Mouse (Mus musculus) limb, embryonic 13.5 days (tissue): ENCODE measurements around the gene Ank. TPM values are rescaled to one million over a fixed set of nuclear protein-coding genes. Genes with fewer than 3 reads are reported as not detected.

Experiments used
- ATAC-seq: fragments of 200-750 bp; cut with Nextera tagmentation; 2 replicates; pipeline ENCODE4 v1.8.0; 2017; ENCODE audit warnings: low read depth, moderate number of reproducible peaks, moderate TSS enrichment; ENCODE audit not compliant: low FRiP score
- H3K27ac ChIP-seq: fragments of 300-500 bp; sonication (generic); 2 replicates; pipeline ENCODE4 v1.5.1; 2015; ENCODE audit warnings: inconsistent platforms, mild to moderate bottlenecking, moderate library complexity
- H3K27me3 ChIP-seq: fragments of 300-500 bp; sonication (generic); 2 replicates; pipeline ENCODE4 v1.6.1; 2015; ENCODE audit warnings: mild to moderate bottlenecking, inconsistent platforms
- H3K36me3 ChIP-seq: fragments of 300-500 bp; sonication (generic); 2 replicates; pipeline ENCODE4 v1.6.1; 2015; ENCODE audit warnings: inconsistent platforms, mild to moderate bottlenecking, moderate library complexity
- H3K4me1 ChIP-seq: fragments of 300-500 bp; sonication (generic); 2 replicates; pipeline ENCODE4 v1.6.1; 2015; ENCODE audit warnings: inconsistent platforms
- H3K4me2 ChIP-seq: fragments of 300-500 bp; sonication (generic); replicated peaks from 2 replicates; pipeline ENCODE4 v1.6.1; 2015; ENCODE audit warnings: inconsistent platforms, mild to moderate bottlenecking, moderate library complexity
- H3K4me3 ChIP-seq: fragments of 300-500 bp; sonication (generic); 2 replicates; pipeline ENCODE4 v1.5.1; 2015; ENCODE audit warnings: moderate library complexity, mild to moderate bottlenecking, inconsistent platforms
- H3K9ac ChIP-seq: fragments of 300-500 bp; sonication (generic); 2 replicates; pipeline ENCODE4 v1.6.1; 2015; ENCODE audit warnings: mild to moderate bottlenecking, inconsistent platforms
- H3K9me3 ChIP-seq: fragments of 300-500 bp; sonication (generic); 2 replicates; pipeline ENCODE4 v1.6.1; 2016; ENCODE audit warnings: inconsistent platforms
- WGBS: fragments of 180-500 bp; shearing (Covaris S2); methylation state at CpG from one replicate; pipeline ENCODE4 v1.1.7; 2015; 5-methylcytosine and 5-hydroxymethylcytosine counted together
- polyA plus RNA-seq: library from polyadenylated mRNA; unstranded; fragments of >200 nt; fragmentation: Nextera tagmentation; extraction: Ambion mirVana; gene quantifications from 2 replicates; pipeline ENCODE4 v1.2.1, GENCODE M21; 2015

Gene Ank
- polyA plus RNA-seq, 1 experiment from 2014 or later, result 7.0 TPM

- Histone ChIP-seq H3K9me3 (no peaks in the 10 kb centered on the region), H3K9ac (no peak overlapping the region), H3K4me1 (0 out of 2 replicates have a peak, but pooled peaks cover 7% of the 10 kb centered on the region), H3K4me3 (no peak overlapping the region), H3K4me2 (no peak overlapping the region), H3K27me3 (no peaks in the 10 kb centered on the region), H3K36me3 (no peaks in the 10 kb centered on the region), H3K27ac (no peak overlapping the region)
- ATAC-seq, result peak; percentile 48
- 78% methylated on average over 10 of the region's 10 CpGs for WGBS
Observed at GRCm38 (mm10) chr15:27552129-27552700, 85.7 kb downstream of the Ank start.

- WGBS, result 88% methylated on average over 5 of the region's 5 CpGs
- Histone ChIP-seq H3K9me3 (no peaks in the 10 kb centered on the region), H3K4me2 (no peak overlapping the region), H3K4me3 (no peak overlapping the region), H3K27me3 (no peaks in the 10 kb centered on the region), H3K36me3 (no peaks in the 10 kb centered on the region), H3K4me1 (0 out of 2 replicates have a peak, but pooled peaks cover 13% of the 10 kb centered on the region), H3K27ac (no peak overlapping the region), H3K9ac (no peak overlapping the region)
- no peak for ATAC-seq
Observed at GRCm38 (mm10) chr15:27553554-27553953, 87.1 kb downstream of the Ank start.

GRCm38 (mm10) chr15:27558456-27559147 is 92.1 kb downstream of the Ank start:
- no peak overlapping the region for H3K27ac ChIP-seq
- ATAC-seq, result no peak
- 40% methylated on average over 16 of the region's 16 CpGs for WGBS

DNA sequence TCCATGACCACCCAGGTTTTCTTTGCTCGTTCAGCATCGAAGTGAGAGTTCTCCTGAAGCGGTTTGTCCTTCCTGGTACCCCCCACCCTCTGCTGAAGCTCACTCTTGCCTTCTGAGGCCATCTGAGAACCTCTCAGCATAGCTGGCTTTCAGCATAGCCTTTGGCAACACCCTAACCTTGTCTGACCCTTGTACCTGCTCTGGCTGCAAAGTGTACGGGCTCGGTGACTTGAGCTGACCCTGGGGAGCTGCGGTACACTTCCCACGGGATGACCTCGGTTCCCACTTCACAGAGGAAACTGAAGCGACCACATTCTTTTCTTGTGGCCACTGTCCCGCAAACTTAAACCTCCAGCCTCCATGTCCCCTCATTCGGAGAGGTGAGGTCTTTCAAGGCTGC is 93.8 kb downstream of the Ank start:
- no peaks in the 10 kb centered on the region for H3K27me3 ChIP-seq
- H3K27ac ChIP-seq, result no peak overlapping the region
- H3K4me1 ChIP-seq, result 0 out of 2 replicates have a peak, but pooled peaks cover 12% of the 10 kb centered on the region
- H3K4me2 ChIP-seq, result no peak overlapping the region
- no peaks in the 10 kb centered on the region for H3K9me3 ChIP-seq
- H3K4me3 ChIP-seq, result no peak overlapping the region
- H3K36me3 ChIP-seq, result peaks cover 6% of the 10 kb centered on the region
- WGBS, result 82% methylated on average over 11 of the region's 11 CpGs
- H3K9ac ChIP-seq, result no peak overlapping the region
- no peak for ATAC-seq

More at GRCm38 (mm10) chr15:27558456-27559147, 92.1 kb downstream of the Ank start:
- Histone ChIP-seq H3K4me3 (no peak overlapping the region), H3K36me3 (no peaks in the 10 kb centered on the region), H3K9ac (no peak overlapping the region), H3K4me2 (no peak overlapping the region), H3K9me3 (no peaks in the 10 kb centered on the region), H3K4me1 (0 out of 2 replicates have a peak, but pooled peaks cover 12% of the 10 kb centered on the region), H3K27me3 (no peaks in the 10 kb centered on the region)

- Histone ChIP-seq H3K4me3 (no peak overlapping the region), H3K4me2 (no peak overlapping the region), H3K9ac (no peak overlapping the region), H3K27ac (no peak overlapping the region), H3K27me3 (no peaks in the 10 kb centered on the region), H3K36me3 (peaks cover 26% of the 10 kb centered on the region), H3K4me1 (peaks cover 7% of the 10 kb centered on the region), H3K9me3 (no peaks in the 10 kb centered on the region)
- WGBS, result 88% methylated on average over 14 of the region's 14 CpGs
- ATAC-seq, result no peak
Observed at GRCm38 (mm10) chr15:27564106-27565100, 97.9 kb downstream of the Ank start.

GRCm38 (mm10) chr15:27565626-27566185 is 99.2 kb downstream of the Ank start:
- peaks cover 18% of the 10 kb centered on the region for H3K4me1 ChIP-seq
- no peak overlapping the region for H3K9ac ChIP-seq
- no peak overlapping the region for H3K4me3 ChIP-seq
- H3K9me3 ChIP-seq, result no peaks in the 10 kb centered on the region
- no peak overlapping the region for H3K27ac ChIP-seq
- WGBS, result 86% methylated on average over 10 of the region's 10 CpGs
- peaks cover 26% of the 10 kb centered on the region for H3K36me3 ChIP-seq
- no peaks in the 10 kb centered on the region for H3K27me3 ChIP-seq
- no peak overlapping the region for H3K4me2 ChIP-seq
- no peak for ATAC-seq

GRCm38 (mm10) chr15:27567356-27567755 is 100.9 kb downstream of the Ank start:
- 92% methylated on average over 16 of the region's 16 CpGs for WGBS
- Histone ChIP-seq H3K27me3 (no peaks in the 10 kb centered on the region), H3K4me3 (no peak overlapping the region), H3K4me1 (peaks cover 18% of the 10 kb centered on the region), H3K9ac (no peak overlapping the region), H3K4me2 (no peak overlapping the region), H3K9me3 (no peaks in the 10 kb centered on the region), H3K36me3 (peaks cover 33% of the 10 kb centered on the region), H3K27ac (no peak overlapping the region)
- ATAC-seq, result no peak

GRCm38 (mm10) chr15:27568371-27568770 is 101.9 kb downstream of the Ank start:
- WGBS, result 88% methylated on average over 6 of the region's 6 CpGs

GRCm38 (mm10) chr15:27569924-27570323 is 103.4 kb downstream of the Ank start:
- no peak overlapping the region for H3K9ac ChIP-seq
- no peak overlapping the region for H3K27ac ChIP-seq
- WGBS, result 27% methylated on average over 2 of the region's 2 CpGs

More at GRCm38 (mm10) chr15:27568371-27568770, 101.9 kb downstream of the Ank start:
- no peak overlapping the region for H3K27ac ChIP-seq
- no peaks in the 10 kb centered on the region for H3K27me3 ChIP-seq
- H3K9me3 ChIP-seq, result no peaks in the 10 kb centered on the region
- no peak overlapping the region for H3K9ac ChIP-seq
- no peak overlapping the region for H3K4me2 ChIP-seq
- peaks cover 41% of the 10 kb centered on the region for H3K36me3 ChIP-seq
- ATAC-seq, result no peak
- H3K4me1 ChIP-seq, result peaks cover 18% of the 10 kb centered on the region
- H3K4me3 ChIP-seq, result no peak overlapping the region

DNA sequence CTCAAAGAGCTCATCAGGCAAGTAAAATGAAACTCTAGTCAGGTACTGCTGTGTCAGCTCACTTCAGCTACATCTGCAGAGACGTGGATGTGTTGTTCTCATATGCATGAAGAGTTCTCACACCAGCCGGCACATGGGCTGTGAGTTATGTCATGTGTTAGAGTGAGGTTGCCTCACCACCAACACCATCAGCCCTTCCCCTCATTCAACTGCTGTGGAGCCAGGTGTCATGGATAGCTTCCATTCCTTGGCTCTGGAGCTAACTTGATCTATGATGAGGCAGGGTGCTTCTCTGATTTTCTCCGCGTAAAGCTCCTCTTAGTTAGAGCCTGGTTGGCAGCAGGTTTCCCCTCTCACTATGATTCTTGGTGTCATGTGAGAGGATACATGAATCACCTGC is 103.9 kb downstream of the Ank start:
- Histone ChIP-seq H3K36me3 (peaks cover 34% of the 10 kb centered on the region), H3K9ac (no peak overlapping the region), H3K4me1 (peaks cover 25% of the 10 kb centered on the region), H3K27me3 (no peaks in the 10 kb centered on the region), H3K9me3 (no peaks in the 10 kb centered on the region), H3K4me3 (no peak overlapping the region), H3K4me2 (no peak overlapping the region), H3K27ac (no peak overlapping the region)
- no peak for ATAC-seq
- 74% methylated on average over 4 of the region's 4 CpGs for WGBS

More at GRCm38 (mm10) chr15:27569924-27570323, 103.4 kb downstream of the Ank start:
- Histone ChIP-seq H3K36me3 (peaks cover 35% of the 10 kb centered on the region), H3K27me3 (no peaks in the 10 kb centered on the region), H3K4me2 (no peak overlapping the region), H3K4me1 (peaks cover 20% of the 10 kb centered on the region), H3K4me3 (no peak overlapping the region), H3K9me3 (no peaks in the 10 kb centered on the region)
- ATAC-seq, result no peak

DNA sequence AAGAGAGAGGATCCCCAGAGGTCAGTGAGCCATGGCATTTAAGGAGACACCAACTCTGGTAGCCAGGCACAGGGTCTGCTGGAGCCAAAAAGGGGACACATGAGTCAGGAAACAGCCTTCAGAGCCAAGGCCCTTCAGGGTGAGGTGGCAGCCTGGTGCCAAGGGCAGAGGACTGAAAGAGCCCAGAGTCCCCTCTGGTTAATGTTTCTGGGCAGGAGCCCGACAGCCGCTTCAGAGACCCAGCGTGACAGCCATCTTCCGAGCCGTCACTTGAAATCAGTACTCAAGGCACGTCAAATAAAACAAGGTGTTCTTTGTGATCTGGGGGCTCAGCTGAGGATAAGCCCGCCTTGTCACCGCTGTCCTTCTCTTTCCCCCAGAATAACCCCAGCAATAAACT is 104.7 kb downstream of the Ank start:
- H3K9me3 ChIP-seq, result no peaks in the 10 kb centered on the region
- 84% methylated on average over 8 of the region's 8 CpGs for WGBS
- no peaks in the 10 kb centered on the region for H3K27me3 ChIP-seq
- H3K4me1 ChIP-seq, result peaks cover 32% of the 10 kb centered on the region
- no peak for ATAC-seq
- no peak overlapping the region for H3K9ac ChIP-seq
- H3K4me2 ChIP-seq, result no peak overlapping the region
- no peak overlapping the region for H3K27ac ChIP-seq
- H3K4me3 ChIP-seq, result no peak overlapping the region
- peaks cover 29% of the 10 kb centered on the region for H3K36me3 ChIP-seq
